Mouse (Mus musculus) liver, embryonic 14.5 days (tissue): Measurements from ENCODE around the gene Gm20521.

ENCODE experiments used
- CTCF ChIP-seq: IDR thresholded peaks from 2 replicates; pipeline ENCODE4 v1.5.1; 2016; ENCODE audit warnings: antibody characterized with exemption, low read depth, control low read depth
- EP300 ChIP-seq: IDR thresholded peaks from 2 replicates; pipeline ENCODE4 v1.6.1; 2016; ENCODE audit warnings: antibody characterized with exemption, low read depth

GRCm38 (mm10) chr14:54929801-54930200 is 46.6 kb downstream of the Gm20521 start:
- TF ChIP-seq CTCF: no peak
- TF ChIP-seq EP300: no peak
